Mouse (Mus musculus) kidney, adult 11 months (tissue): ENCODE measurements at regions not wholly inside any gene's neighbourhood (a gene's known extent, or its start where the extent isn't known, plus 50 kb on each side); places are given as distances from the start of the nearest gene placed in this dataset.

Experiments
- DNase-seq: peaks from one replicate; pipeline ENCODE4 v3.0.0; 2022

- DNase-seq = peak; percentile 63
These were observed 59.4 kb upstream of the Shh start for GRCm38 (mm10) chr5:28526435-28526834.

- no peak for DNase-seq
These were observed 54.0 kb upstream of the Shh start for GRCm38 (mm10) chr5:28520800-28521707.

- DNase-seq = no peak
These were observed 52.0 kb upstream of the Shh start for GRCm38 (mm10) chr5:28519059-28519543.
